Mouse (Mus musculus) retina, postnatal 7 days (tissue): ENCODE data around the gene Fat2.

ENCODE experiments used
- DNase-seq: peaks from one replicate; pipeline ENCODE4 v3.0.0-alpha.2; 2012; ENCODE audit warnings: low read depth, low spot score

Fat2 gene

GRCm38 (mm10) chr11:55336101-55336891 lies at the start of gene Fat2:
TSS of gene Fat2 (minus strand) at chr11:55336564.
- no peak for DNase-seq

- peak; percentile 53 for DNase-seq
Measured at GRCm38 (mm10) chr11:55383463-55384045, 47.2 kb upstream of the Fat2 start.

GRCm38 (mm10) chr11:55380908-55381307 lies 44.5 kb upstream of the Fat2 start:
- DNase-seq = peak; percentile 32

DNA sequence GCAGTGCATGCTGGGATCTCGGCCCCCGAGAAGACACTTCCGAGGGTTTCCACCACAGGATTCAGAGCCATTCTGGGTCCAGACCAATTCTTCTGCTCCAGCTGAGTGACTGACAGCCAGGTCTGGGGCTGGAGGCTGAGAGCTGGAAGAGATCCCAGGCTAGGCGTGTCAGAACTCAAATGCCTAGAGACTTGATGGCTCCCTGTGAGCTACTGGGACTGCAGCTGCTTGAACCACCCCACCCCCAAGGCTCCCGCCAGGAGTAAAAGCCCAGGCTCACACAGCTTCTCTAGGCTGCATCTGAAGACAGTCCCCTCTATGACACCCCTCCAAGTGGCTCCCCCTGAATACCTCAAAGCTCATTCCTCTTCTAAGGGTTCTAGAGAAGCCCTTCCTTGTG lies 42.0 kb upstream of the Fat2 start:
- DNase-seq = no peak

GRCm38 (mm10) chr11:55373838-55374237 lies 37.5 kb upstream of the Fat2 start:
- no peak for DNase-seq

GRCm38 (mm10) chr11:55373373-55373772 lies 37.0 kb upstream of the Fat2 start:
- no peak for DNase-seq

DNA sequence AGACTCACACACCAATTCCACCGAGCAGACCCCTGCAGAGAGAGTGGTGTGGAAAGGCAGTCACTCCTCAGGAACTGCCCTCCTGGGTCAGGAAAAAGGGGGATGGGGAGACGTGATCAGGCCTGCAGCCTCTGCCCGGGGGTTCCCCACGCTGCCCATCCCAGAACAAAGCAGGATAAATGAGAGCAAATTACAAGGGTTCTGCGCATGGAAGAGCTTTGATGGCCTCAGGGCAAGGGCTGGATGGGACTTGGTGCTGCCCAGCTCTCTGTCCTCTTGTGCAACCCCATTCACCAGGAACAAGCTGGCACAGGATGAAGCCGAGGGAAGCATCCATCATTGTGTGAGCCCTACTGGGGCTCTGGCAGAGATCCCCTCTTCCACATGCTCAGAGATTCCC lies 35.6 kb upstream of the Fat2 start:
- DNase-seq = no peak

GRCm38 (mm10) chr11:55369093-55369471 lies 32.7 kb upstream of the Fat2 start:
- no peak for DNase-seq

DNA sequence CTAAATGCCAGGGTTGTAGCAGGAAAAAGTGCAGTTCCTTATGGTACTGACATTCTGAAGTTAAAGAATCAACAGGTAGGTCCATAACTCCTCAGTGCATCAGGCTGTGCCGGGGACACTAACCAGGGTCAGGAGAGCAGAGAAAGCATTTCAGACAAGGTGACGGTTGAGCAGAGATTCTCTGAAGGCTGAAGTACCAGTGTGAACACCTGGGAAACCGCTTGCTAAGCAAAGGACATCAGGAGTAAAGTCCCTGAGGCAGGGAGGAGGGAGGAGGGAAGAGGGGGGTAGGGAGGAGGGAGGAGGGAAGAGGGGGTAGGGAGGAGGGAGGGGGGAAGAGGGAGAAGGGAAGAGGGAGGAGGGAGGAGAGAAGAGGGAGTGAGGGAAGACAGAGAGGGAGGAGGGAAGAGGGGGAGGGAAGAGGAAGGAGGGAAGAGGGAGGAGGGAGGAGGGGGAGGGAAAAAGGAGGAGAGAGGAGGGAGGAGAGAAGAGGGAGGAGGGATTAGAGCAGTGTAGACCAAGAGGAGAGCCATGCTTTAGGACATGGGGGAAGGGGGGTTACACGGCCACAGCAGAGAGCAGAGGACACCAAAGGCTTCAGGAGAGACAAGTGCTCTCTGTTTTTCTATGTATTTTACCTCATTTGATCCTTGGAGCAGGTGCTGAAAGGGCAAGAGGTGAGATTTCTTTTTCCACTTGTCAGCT lies 32.2 kb upstream of the Fat2 start:
- no peak for DNase-seq

DNA sequence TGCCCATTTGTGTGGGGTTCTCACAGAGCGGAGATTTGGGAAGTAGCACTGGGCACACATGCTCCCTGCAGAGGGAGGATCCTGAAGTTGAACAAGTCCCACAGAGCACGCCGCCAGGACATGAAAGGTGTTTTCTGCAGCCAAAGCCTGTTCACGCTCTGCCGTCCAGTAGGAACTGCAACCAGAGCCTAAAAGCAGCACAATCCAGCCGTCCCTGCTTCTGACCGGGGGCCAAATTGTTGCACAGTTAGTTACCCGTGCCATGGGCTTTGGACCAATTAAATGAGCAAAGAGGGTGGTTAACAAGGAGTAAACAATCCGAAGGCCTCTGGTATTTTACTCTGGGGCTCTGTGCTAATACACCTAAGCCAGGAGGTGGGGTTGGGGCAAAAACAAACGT lies 31.4 kb upstream of the Fat2 start:
- no peak for DNase-seq

DNA sequence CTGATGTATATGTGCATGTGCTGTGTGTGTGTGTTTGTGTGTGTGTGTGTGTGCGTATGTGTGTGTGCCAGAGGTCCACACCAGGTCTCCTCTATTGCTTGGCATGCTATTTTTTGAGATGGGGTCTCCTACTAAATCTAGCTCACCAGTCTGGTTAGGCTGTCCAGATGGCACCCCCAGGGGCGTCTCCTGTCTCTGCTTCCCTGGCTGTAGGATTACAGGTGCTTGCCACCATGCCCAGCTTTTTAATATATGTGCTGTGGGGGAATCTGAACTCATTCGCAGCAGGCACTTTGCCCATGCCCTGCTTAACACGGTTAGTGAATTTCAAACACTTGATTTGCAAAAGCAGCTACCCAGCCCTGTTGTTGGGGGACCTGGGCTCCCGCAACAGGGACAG lies 29.5 kb upstream of the Fat2 start:
- no peak for DNase-seq

DNA sequence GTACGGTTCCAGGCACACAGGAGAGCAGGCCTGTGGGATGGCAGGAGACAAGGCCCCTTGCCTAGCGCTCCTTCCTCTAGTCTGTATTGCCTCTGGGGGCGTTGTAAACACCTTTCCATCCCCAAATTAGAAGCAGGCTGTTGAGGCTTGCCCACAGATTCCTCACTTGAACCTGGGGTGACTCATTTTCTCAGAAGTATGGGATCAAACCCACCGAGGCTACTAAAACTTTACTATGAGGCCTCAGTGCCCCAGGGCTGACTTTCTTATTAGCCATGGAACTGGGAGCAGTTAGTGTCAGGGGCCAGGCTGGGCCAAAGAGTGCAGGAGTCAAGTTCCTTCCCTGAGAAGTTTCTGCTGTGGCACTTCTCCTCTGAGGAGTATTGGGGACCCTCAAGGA lies 28.9 kb upstream of the Fat2 start:
- no peak for DNase-seq

- no peak for DNase-seq
Measured at GRCm38 (mm10) chr11:55364662-55365061, 28.3 kb upstream of the Fat2 start.

DNA sequence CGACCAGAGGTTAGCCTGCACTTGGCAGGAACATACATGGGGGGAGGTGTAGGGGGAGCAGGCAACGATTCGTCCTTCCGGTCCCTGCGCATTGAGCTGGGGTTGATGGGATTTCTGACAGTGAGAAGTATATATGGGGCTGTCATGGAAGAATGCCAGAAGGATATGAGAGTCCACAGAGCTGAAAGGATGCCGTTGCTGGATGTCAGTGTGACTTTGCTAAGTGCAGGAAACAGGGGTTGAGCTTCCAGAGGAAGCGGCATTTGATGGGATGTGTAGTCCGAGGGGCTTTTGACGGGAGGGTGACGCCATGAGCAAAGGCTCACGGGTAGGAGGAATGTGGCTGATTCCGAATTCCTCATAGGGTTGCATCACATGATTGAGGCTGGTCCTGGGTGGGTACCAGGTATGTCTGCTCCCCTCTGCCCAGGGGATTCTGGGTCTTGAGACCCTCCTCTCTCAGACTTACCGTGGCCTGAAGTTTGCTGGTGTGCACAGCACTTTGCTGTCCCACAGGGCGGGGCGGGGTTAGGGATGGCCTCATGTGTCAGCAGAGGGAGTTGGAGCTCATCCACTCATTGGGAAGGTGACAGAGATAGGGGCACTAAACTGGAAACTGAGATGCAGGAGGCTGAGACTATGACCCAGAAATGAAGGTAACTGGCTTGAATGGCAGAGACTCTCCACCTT lies 21.9 kb upstream of the Fat2 start:
- DNase-seq = no peak

GRCm38 (mm10) chr11:55356846-55357245 lies 20.5 kb upstream of the Fat2 start:
- DNase-seq = no peak

DNA sequence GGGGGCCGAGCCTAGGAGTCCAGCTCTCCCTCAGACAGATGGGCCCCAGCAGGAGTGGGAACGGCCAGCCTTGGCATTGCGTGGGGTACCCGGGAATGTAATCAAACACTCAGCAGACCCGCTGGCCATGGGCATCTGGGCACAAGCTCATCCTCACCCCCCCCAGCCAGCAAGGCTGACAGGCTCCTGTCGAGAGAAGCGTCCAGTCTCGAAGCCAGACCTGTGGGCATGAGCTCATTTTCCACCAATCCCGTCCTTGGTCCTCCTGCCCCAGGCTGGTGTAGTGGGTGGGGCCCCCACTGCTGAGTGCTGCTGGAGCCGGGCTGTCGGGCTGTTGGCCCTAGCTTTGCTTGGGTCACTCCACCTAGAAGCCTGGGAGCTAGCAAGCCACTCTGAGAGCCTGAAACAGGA lies 5.6 kb upstream of the Fat2 start:
- no peak for DNase-seq

DNA sequence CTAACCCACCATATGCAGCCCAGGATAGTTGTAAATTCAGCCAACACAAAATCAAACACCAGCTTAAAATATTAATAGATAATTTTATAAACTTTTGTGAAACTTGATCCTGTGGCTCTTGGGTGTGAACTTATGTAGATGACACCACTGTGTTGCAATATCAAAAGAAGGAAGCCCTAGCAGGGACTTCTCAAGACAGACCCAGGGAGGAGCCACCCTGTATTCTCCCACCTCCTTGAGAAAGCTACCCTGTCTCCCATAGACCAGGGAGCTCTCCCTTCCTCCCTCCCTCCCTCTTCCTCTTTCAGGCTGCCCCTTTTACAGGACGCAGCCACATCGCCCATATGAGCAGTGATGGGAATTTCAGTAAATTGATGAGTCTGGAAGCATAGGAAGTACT lies 4.4 kb upstream of the Fat2 start:
- DNase-seq = no peak

DNA sequence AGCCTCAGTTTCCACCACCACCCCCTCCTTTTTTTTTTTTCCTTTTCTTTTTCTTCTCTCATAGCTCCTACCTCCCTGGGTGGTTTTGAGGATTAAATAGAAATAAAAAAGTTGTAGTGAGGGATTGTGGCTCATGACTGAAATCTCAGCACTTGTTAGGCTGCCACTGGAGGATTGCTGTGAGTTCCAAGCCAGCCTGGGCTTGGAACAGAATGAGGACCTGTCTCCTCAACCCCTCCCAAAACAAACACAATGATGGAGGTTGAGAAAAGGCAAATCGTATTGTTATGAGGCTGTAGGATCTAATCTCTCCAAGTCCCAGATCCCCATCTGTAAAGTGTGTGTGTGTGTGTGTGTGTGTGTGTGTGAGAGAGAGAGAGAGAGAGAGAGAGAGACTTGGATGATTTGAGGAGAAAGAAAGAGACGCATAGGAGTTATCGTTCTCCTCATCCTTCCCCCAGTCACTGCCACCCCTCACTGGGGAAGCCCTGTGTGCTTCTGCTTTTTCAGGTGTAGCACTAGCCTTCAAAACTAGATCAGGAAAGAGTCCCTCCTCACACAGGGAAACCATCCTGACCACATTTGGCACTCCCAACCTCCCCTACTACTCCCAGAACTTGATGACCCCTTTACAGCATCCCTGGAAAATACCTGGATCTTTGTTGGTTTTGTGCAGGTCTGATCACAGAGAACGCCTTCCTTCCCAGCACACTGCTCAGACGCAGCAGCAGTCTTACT lies 837 bp upstream of the Fat2 start:
- DNase-seq = no peak

GRCm38 (mm10) chr11:55335314-55336076 lies 869 bp downstream of the Fat2 start:
- no peak for DNase-seq

DNA sequence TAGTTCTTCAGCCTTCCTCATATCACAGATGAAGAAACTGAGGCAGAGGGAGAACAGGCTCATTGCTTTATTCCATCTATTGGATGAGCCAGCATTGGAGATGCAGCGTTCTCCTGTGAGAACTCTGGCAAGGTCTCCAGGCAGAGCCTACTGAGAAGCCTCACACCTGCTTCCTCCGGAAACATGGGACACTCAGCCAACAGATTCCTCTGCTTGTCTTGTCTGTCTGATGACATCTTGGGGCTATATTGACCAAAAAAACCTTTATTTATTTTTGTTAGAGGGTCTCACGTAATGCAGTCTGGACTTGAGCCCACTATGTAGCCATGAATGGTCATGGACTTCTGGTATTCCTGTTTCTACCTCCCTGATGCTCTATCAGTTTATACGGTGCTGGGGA lies 1.8 kb downstream of the Fat2 start:
- DNase-seq = no peak

GRCm38 (mm10) chr11:55334063-55334462 lies 2.3 kb downstream of the Fat2 start:
- no peak for DNase-seq
